Mouse (Mus musculus): ENCODE data around the gene Gtdc1.

GRCm38 (mm10) chr2:44646398-44646797, 281.1 kb downstream of the Gtdc1 start:
- no peak for TF ChIP-seq EP300 (IDR thresholded peaks at IDR 0.05; ENCODE audit: low read depth)
- no peak for TF ChIP-seq CTCF (IDR thresholded peaks at IDR 0.05; ENCODE audit: low read depth)
